Mouse (Mus musculus) G1E (cell line): Measurements from ENCODE around the gene Supt5.

Experiments used
- CTCF ChIP-seq: IDR thresholded peaks from 2 replicates; pipeline ENCODE4 v1.5.1; 2012; ENCODE audit warnings: low read depth, low read length, inconsistent platforms, mixed read lengths
- GATA1 ChIP-seq: IDR thresholded peaks from 2 replicates; pipeline ENCODE4 v1.6.1; 2012; ENCODE audit warnings: borderline replicate concordance, low read length, inconsistent platforms, mixed read lengths
- POLR2AphosphoS5 ChIP-seq: IDR thresholded peaks from 2 replicates; pipeline ENCODE4 v1.6.1; 2012; ENCODE audit warnings: low read depth, low read length, inconsistent platforms; ENCODE audit not compliant: insufficient replicate concordance
- TAL1 ChIP-seq: conservative IDR thresholded peaks from 2 replicates; pipeline ENCODE4 v1.6.1; 2012; ENCODE audit warnings: low read depth, low read length, inconsistent platforms, mixed read lengths

DNA sequence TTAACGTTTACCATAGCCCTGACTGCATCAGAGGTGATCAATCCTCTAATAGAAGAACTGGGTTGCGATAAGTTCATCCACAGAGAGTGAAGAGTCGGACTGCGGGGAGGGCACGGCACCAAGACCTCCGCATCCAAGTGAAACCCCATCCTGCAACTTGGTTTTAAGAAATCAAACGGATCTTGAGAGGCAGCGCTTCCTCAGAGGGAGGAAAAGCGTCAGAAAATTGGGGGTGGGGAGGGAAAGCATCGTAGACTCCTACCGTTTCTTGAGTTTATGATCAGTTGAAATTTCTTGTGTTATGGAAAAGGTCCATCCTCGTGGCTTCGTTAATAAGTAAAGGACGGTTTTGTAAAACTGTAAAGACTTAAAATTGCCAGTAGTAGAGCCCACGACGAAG lies 70.0 kb downstream of the Supt5 start:
- no peak for TF ChIP-seq CTCF
- TF ChIP-seq TAL1: no peak
- no peak for TF ChIP-seq POLR2AphosphoS5
- no peak for TF ChIP-seq GATA1
